Mouse (Mus musculus): ENCODE data around the gene Fam129b.
A peak's percentile ranks its signal among the peaks of the same experiment; 100 is the strongest.

Fam129b gene

GRCm38 (mm10) chr2:32895606-32896106 is 19.7 kb downstream of the Fam129b start:
- DNase-seq, result peak; percentile 58

DNA sequence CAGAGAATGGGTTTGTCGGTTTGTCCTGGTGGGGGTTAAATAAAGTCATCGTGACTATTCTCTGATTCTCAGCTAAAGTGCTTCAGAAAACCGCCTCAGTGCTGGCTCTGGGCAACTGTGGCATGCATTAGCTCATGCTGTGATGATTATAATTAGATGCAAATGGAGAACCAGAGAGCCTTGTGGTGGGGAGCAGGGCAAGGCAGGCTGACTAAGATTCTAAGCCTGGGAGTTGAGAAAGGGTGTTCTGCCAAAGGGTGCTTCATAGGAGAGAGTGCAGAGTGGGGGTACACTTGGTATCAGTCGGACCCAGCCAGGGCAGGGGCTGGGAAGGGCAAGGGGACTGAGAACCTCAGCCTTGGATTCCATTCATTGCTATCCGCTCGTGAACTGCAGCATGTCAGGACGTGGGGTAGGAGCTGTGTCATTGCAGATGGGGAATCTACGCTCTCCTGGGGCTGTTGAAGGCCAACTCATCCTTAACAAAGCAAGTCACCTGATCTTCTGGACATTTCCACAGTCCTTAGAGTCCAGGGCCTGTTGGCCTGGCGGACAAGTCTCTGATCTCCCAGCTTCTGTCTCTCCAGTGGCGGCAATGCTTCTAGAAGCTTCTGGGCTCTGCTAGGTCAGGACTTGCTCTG is 20.7 kb downstream of the Fam129b start:
- no peak for DNase-seq

DNA sequence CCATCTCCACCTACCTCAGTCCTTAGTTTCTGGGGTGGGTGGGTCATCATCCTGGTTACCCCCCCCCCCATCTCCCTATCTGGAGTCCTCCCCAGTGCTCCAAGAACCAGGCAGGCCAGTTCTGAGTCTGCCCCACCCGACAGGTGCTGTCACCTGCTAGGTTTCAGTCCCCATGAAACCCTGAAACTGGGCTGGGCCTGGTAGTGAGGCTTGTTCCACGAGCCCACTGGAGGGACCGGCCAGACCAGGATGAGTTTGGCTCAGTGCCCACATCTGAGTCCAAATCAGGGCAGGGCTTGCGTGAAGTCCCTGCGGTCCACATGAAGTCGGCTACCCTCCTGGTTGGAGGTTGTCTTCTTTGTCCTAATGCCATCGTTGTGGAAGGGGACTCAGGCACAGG is 23.1 kb downstream of the Fam129b start:
- DNase-seq, result peak; percentile 73

DNA sequence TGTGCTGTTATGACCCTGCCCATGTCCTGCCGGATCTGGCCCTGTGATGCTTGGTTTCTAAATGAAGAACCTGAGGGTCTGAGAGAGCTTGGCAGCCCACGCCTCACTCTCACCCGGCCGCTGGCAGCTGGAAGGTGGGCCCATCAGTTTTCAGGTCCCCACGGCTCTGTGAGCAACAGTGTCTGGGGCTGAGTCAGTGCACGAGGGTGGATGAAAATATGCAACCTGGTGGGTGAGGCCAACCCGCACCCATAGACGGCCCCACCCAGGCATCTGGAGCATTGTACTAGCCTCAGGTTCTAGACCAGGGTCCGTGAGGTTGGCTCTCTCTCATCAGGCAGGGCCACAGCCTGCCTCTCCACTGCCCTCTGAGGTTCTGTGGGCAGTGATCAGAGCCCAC is 26.2 kb downstream of the Fam129b start:
- no peak for DNase-seq

DNA sequence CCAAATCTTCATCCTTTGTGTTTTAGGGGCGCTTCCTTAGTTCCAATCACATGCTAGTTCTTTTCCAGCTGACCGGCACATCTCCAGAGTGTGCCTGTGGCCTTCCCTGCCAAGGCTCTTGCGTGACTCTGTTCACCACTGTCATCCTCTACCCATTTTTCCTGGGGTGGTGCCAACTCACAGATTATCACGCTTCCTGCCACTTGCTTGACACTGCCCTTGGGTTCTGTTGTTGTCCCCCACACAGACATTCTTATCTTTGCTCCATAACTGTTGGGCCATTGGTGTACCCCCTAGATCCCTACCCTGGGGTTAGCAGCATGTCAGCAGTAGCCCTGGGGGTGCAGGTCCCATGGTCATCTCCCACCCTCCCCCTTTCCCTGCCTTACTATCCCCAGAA is 27.6 kb downstream of the Fam129b start:
- DNase-seq, result peak; percentile 51

DNA sequence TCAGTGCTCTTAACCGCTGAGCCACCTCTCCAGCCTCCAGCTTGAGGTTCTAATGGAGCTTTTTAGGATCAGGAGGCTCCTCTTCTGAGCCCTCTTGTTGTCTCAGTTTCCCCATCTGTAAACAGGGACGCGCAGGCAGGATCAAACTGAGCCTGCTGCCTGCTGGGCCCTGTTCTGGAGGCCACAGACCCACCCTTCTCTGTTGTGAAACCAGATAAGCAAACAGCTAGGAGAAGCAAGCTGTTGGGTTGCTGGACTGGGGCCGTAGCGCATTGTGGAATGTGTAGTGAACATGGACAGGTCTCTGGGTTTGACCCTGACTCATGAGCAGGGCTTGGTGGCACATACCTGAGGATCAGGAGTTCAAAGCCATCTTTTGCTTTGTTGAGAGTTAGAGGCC is 28.7 kb downstream of the Fam129b start:
- DNase-seq, result no peak

DNA sequence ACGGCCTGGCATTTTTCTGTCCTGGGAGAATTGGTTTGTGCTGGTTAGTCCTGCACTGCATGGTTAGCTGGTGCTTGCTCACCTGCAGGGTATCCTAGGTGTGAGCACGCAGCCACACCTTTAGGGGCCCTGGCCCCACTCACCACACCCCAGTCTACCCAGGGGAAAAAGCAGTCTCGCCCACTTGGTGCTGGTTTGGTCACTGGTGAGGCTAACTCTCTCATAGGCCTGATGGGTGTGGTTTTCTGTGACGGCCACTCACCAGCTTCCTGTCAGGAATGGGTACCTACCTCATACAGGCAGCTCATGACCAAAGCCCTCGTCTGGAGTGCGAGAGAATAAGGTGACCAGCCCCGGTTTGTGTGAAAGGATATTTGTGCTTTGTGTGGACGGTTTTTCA is 29.4 kb downstream of the Fam129b start:
- no peak for DNase-seq

DNA sequence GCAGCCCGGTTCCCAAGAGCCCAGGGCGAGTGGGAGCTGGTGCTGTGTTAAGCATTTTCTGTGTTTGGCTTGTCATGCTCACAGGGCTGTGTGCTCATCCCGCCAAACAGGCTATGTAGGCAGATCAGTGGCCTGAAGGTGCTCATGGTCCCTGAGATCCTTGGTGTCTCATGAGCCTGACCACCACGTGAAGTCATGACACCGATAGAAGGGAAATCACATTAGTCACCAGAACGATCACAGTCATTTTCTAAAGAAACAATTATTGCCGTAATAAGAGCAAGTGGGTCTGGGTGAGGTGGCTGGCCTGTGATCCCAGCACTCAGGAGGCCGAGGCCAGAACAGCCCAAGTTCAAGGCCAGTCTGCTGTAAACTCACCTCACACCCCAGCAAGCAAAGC is 31.5 kb downstream of the Fam129b start:
- DNase-seq, result no peak

DNA sequence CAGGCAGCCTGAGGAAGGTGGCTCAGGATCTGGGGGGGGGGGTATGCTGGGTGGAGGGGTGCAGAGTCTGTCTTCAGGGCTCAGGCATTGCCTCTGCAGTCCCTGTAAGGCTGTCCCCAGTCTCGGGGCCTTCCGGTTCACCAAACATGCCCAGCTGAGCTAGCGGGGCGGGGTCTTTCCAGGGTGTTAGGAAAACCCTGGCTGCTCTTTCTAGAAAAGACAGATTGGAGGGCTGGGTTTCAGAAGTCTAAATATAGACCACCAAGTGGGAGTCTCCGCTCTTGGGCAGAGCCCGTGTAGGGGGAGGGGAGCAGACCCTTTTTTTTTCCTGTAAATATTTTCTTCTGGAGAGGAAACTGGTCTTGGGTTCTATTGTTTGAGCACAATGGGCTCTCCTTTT is 32.4 kb downstream of the Fam129b start:
- peak; percentile 94 for DNase-seq

GRCm38 (mm10) chr2:32908796-32909195 is 32.9 kb downstream of the Fam129b start:
- peak; percentile 75 for DNase-seq

- DNase-seq, result no peak
These were observed 35.8 kb downstream of the Fam129b start for GRCm38 (mm10) chr2:32911639-32912182.

DNA sequence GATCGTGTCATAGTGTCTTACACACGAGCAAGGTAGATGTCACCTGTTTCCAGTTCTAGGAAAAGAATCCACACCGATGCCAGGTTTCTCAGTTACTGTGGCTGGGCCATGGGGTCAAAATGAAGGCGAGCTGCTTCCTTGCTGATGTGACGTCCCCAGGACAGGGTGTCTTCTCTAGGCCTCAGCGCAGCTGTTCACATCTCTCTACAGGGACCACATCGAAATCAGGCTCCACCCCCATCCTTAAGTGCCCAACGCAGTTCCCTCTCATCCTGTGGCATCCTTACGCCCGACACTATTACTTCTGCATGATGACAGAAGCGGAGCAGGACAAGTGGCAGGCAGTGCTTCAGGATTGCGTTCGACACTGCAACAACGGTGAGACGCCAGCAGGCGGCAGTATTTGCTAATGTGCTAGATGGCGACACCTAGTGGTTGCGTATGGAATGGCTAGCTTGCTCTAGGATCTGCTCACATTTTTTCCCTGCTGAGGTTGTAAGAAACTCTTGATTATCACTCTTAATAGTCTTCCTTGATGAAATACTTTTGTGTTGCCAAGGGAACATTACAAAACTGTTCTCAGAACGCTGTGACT is 36.4 kb downstream of the Fam129b start:
- DNase-seq, result peak; percentile 90

DNA sequence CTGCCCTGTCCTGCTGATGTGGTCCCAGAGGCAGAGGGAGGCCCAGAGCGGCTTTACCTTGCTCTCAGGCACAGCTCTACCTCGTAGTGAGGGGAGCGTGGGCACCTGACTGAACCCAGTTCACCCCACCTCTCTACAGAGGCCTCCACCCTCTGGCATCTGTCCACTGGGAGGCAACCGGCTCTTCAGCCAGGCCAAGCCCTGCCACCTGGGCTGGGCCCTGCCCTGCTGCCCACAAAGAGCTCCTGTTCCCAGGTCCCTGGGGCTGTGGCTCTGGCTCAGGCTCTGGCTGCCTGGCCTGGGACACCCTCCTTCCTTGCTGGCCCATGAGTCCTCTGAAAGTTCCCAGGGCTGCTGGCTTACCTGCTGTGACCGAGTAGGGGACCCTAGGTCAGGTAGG is 38.4 kb downstream of the Fam129b start:
- DNase-seq, result peak; percentile 81

- peak; percentile 90 for DNase-seq
These were observed 39.0 kb downstream of the Fam129b start for GRCm38 (mm10) chr2:32914896-32915295.

DNA sequence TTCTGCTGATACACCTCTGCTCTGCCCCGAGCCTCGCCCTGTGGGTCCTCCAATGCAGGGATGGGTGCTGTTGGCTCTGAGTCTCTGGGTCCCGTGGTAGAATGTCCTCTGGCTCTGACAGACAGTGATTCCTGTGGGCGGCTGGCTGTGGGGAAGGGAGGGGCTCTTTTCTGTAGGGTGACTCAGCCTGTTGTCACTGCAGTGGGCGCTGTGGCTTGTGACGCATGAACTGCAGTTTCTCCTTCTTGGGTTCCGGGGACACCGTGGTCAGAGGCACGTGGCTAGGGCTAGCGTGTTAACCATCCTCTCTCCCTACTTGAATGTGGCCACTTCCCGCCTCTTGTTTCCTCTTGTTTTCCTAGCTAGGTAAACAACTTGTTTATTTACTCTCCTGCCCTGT is 41.6 kb downstream of the Fam129b start:
- peak; percentile 49 for DNase-seq

DNA sequence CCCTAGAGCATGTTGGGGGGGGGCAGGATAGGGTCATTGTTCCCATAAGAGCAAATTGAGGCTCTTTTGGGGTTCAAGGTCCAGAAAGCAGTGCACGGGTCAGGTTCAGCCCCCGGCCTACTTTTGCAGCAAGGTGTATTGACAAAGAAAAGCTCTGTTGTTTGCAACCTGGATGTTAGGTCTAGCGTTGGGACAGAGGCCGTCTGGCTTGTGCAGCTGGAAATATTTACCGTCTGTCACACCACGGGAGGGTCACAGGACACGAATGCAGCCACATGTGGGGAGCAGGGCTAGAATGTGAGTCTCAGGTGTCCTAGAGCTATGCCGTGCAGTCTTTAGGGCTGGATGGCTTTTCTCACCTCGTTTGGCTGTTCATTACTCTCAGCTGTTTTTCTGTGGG is 42.5 kb downstream of the Fam129b start:
- no peak for DNase-seq

DNA sequence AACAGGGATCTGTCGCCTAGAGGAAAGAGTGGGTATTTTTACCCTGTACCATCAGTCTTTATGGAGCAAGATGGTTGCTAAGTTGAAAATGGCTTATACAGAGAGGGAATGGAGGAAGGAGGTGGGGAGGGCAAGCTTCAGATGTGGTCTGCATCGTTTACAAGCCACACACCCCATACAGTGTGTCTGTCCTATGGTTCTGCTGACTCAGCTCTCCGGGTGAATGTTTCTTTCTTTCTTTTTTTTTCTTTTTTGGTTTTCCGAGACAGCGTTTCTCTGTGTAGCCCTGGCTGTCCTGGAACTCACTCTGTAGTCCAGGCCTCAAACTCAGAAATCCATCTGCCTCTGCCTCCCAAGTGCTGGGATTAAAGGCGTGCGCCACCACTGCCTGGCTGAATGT is 45.3 kb downstream of the Fam129b start:
- no peak for DNase-seq

GRCm38 (mm10) chr2:32921801-32922380 is 46.0 kb downstream of the Fam129b start:
- DNase-seq, result no peak

GRCm38 (mm10) chr2:32922564-32922963 is 46.6 kb downstream of the Fam129b start:
- DNase-seq, result no peak

- DNase-seq, result no peak
These were observed 47.8 kb downstream of the Fam129b start for GRCm38 (mm10) chr2:32923551-32924250.

DNA sequence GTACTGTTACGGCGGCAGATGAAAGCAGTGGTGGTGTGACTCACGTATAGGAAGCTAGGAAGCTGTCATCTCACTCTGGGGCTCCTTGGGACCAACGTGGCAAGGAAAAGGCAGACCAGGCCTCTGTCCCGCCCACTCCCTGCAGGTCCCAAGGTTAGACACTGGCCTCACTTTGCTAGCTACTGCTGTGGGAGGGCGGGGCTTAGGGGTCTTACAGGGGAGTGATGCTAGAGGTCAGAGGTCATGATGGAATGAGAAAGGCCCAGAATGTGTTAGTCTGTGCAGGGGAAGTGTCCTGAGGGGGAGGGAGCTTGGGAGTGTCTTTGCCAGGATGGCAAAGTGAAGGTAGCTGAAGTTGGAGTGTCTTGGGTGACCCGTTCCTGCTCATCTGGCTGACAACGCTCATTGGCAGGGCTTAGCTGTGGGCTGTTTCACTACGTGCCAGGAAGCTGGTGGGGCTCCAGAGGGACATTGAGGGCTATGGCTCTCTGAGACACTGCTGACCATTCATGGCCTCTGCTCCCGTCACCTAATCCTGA is 48.5 kb downstream of the Fam129b start:
- DNase-seq, result no peak

GRCm38 (mm10) chr2:32926330-32927075 is 50.6 kb downstream of the Fam129b start:
- DNase-seq, result no peak

Data from lung, postnatal 10 days (tissue).